8 mouse cellular contexts compared by ENCODE assay signal in the genomic region with DNA sequence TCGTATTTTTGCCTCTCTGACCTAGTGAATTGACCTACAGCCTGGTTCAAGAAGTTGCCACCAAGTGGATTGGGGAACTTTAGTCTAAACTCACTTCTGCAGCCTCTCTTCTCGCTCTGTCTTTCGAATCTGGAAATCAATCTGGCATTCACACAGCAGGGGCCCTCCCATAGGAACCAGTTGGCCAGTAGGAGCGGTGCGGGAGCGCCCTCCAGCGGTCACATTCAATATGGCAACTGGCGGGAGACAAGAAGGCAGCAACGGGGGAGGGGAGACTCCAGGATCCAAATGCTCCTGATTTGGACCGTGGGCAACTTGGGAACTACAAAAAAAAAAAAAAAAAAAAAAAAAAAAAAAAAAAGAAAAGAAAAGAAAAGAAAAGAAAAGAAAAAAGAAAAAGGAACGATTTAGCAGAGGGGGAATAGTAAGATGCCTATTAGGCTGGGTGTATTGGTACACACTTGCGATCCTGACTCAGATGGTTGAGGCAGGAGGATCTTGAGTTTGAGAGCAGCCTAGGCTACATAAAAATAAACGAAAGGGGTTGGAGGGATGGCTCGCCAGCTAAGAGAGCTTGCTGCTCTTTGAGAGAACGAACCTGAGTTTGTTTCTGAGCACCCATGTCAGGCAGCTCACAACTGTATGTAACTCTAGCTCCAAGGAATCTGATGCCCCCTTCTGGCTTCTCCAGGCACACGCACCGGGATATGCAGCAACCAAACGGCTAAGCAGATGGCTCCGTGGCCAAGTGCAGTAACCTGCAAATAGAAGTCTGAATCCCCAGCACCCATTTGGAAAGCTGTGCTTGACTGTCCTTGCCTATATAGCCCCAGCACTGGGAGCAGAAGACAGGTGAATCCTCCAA. TPM values are rescaled to one million over a fixed set of nuclear protein-coding genes. Genes with fewer than 3 reads are reported as not detected.
DNase-seq lines count a peak whose midpoint lies in the region; ATAC-seq and TF ChIP-seq lines count a peak whose summit lies in the region.

No protein-coding gene starts in this region.

- no peak overlapping the region for H3K27ac ChIP-seq in ES-E14 (ENCODE audit: insufficient read depth, low read depth, low read length, poor library complexity, severe bottlenecking)
- H3K27ac ChIP-seq in hindbrain, embryonic 11.5 days (ENCODE audit: low read depth, low read length), result no peak overlapping the region

- no peak overlapping the region; the same call in 1 of the 2 replicates for H3K9ac ChIP-seq in ES-E14 (ENCODE audit: insufficient read depth, low read depth, low read length, poor library complexity, severe bottlenecking)
- H3K9ac ChIP-seq in hindbrain, embryonic 11.5 days (ENCODE audit: low read depth, low read length), result no peak overlapping the region

- H3K36me3 ChIP-seq in ES-E14 (ENCODE audit: control insufficient read depth, insufficient read depth, low read length, poor library complexity, severe bottlenecking), result no peaks in the 10 kb centered on the region
- H3K36me3 ChIP-seq in hindbrain, embryonic 11.5 days (ENCODE audit: control insufficient read depth, insufficient read depth, low read length), result no peaks in the 10 kb centered on the region

- DNase-seq in ES-E14 (ENCODE audit: low read depth, low spot score), result peak; percentile 94
- peak; percentile 90 for DNase-seq in cerebellum, adult 11-12 months
- peak; percentile 85 to 99 for DNase-seq in frontal cortex, adult 2 months (ENCODE audit: extremely low spot score in 1 of 2, low spot score in 1 of 2)
- peak; percentile 98 for DNase-seq in hindbrain, embryonic 11.5 days (ENCODE audit: low spot score)
- DNase-seq in layer of hippocampus, postnatal 10 days (ENCODE audit: low spot score in 2 of 2), result peak; percentile 99
- peak; percentile 98 for DNase-seq in lung, postnatal 14 days
- peak; percentile 94 for DNase-seq in retina, postnatal 1 day
- DNase-seq in thymus, postnatal 4 days, result peak; percentile 95

- no peak overlapping the region for H3K4me2 ChIP-seq in hindbrain, embryonic 11.5 days (replicated peaks; ENCODE audit: low read depth, low read length)

- H3K4me1 ChIP-seq in ES-E14 (ENCODE audit: control insufficient read depth in 2 of 2, insufficient read depth in 2 of 2, low read length in 2 of 2, poor library complexity in 1 of 2), result peaks cover 7 to 16% of the 10 kb centered on the region in 2 experiments; a peak in 2 of 4 replicates
- H3K4me1 ChIP-seq in hindbrain, embryonic 11.5 days (replicated peaks; ENCODE audit: control insufficient read depth, insufficient read depth, low read length), result peaks cover 22% of the 10 kb centered on the region

- H3K9me3 ChIP-seq in ES-E14 (ENCODE audit: control insufficient read depth, insufficient read depth, low read depth, low read length), result no peaks in the 10 kb centered on the region
- no peaks in the 10 kb centered on the region for H3K9me3 ChIP-seq in hindbrain, embryonic 11.5 days (ENCODE audit: control insufficient read depth, low read length)

- in situ Hi-C loops in ES-E14 (cut with MboI; ENCODE audit: low sequenced_read_pairs in 2 of 2, unreplicated experiment in 2 of 2), result no loop called here

- H3K4me3 ChIP-seq in ES-E14 (ENCODE audit: insufficient read depth in 1 of 2, low read depth in 1 of 2, low read length in 2 of 2, poor library complexity in 1 of 2, severe bottlenecking in 1 of 2), result 0 out of 4 replicates have a peak overlapping the region, but pooled peaks of 1 of the 2 experiments have one; percentile 20
- no peak overlapping the region for H3K4me3 ChIP-seq in hindbrain, embryonic 11.5 days (ENCODE audit: low read depth, low read length)

- H3K27me3 ChIP-seq in hindbrain, embryonic 11.5 days (ENCODE audit: control insufficient read depth, insufficient read depth, low read length), result 0 out of 2 replicates have a peak, but pooled peaks cover 4% of the 10 kb centered on the region

- WGBS in hindbrain, embryonic 11.5 days, result 3% methylated on average over 19 of the region's 19 CpGs

- no peak for ATAC-seq in hindbrain, embryonic 11.5 days (ENCODE audit: low FRiP score)

TF ChIP-seq in ES-E14, 5 proteins besides CTCF, POLR2A, EP300 and RAD21:
- TF ChIP-seq CHD2 (IDR thresholded peaks at IDR 0.05; ENCODE audit: low read depth, low read length) (no peak), ZC3H11A (IDR thresholded peaks at IDR 0.05; ENCODE audit: borderline replicate concordance, low read depth, low read length) (peak; percentile 72), ZNF384 (IDR thresholded peaks at IDR 0.05; ENCODE audit: low read depth, low read length) (peak; percentile 97)

RNA-seq across cellular contexts. Expression of a gene that starts 40.5 kb away (rescaled TPM):
- 1,716 and 2,367 TPM in 2 replicates for total RNA-seq in ES-E14 (2012; rRNA removed)
- polyA plus RNA-seq in frontal cortex, adult 2 months (2012; rRNA removed), result 1,138 and 1,210 TPM in 2 replicates
- polyA plus RNA-seq in hindbrain, embryonic 11.5 days (2014; fragmentation: Nextera tagmentation; extraction: Ambion mirVana), result 3,592 and 3,665 TPM in 2 replicates
- total RNA-seq in layer of hippocampus, postnatal 10 days (2021), result 1,000 to 10,000 TPM; 2,523 to 2,576 TPM

RNA-seq across cellular contexts. Expression of a gene that starts 53.5 kb away (rescaled TPM):
- total RNA-seq in ES-E14 (2012; rRNA removed), result 0.31 and 0.42 TPM in 2 replicates
- 0.67 and 0.82 TPM in 2 replicates for polyA plus RNA-seq in frontal cortex, adult 2 months (2012; rRNA removed)
- polyA plus RNA-seq in hindbrain, embryonic 11.5 days (2014; fragmentation: Nextera tagmentation; extraction: Ambion mirVana), result 1.1 and 1.5 TPM in 2 replicates
- total RNA-seq in layer of hippocampus, postnatal 10 days (2021), result not detected
